Mouse (Mus musculus) liver, embryonic 11.5 days (tissue): ENCODE results near the gene Npy4r. TPM values are rescaled to one million over a fixed set of nuclear protein-coding genes. Genes with fewer than 3 reads are reported as not detected.

Source experiments
- ATAC-seq: fragments of 200-750 bp; cut with Nextera tagmentation; replicated peaks from 2 replicates; pipeline ENCODE4 v1.8.0; 2017; ENCODE audit warnings: moderate number of reproducible peaks, mild to moderate bottlenecking, moderate TSS enrichment, moderate library complexity; ENCODE audit not compliant: low FRiP score
- DNase-seq: peaks from one replicate; pipeline ENCODE4 v3.0.0-alpha.2; 2017; ENCODE audit warnings: low spot score
- H3K27ac ChIP-seq: fragments of 300-500 bp; sonication (generic); 2 replicates; pipeline ENCODE4 v1.5.1; 2014; ENCODE audit warnings: mild to moderate bottlenecking, low read depth, low read length, control low read depth
- H3K27me3 ChIP-seq: fragments of 300-500 bp; sonication (generic); replicated peaks from 2 replicates; pipeline ENCODE4 v1.6.1; 2014; ENCODE audit warnings: low read length, mixed read lengths; ENCODE audit not compliant: control insufficient read depth, insufficient read depth
- H3K36me3 ChIP-seq: fragments of 300-500 bp; sonication (generic); 2 replicates; pipeline ENCODE4 v1.6.1; 2014; ENCODE audit warnings: mild to moderate bottlenecking, low read length, moderate library complexity, mixed read lengths; ENCODE audit not compliant: control insufficient read depth, insufficient read depth
- H3K4me1 ChIP-seq: fragments of 300-500 bp; sonication (generic); replicated peaks from 2 replicates; pipeline ENCODE4 v1.6.1; 2014; ENCODE audit warnings: low read length, mixed read lengths; ENCODE audit not compliant: control insufficient read depth, insufficient read depth
- H3K4me2 ChIP-seq: fragments of 300-500 bp; sonication (generic); 2 replicates; pipeline ENCODE4 v1.6.1; 2014; ENCODE audit warnings: mild to moderate bottlenecking, control low read depth, moderate library complexity
- H3K4me3 ChIP-seq: fragments of 300-500 bp; sonication (generic); 2 replicates; pipeline ENCODE4 v1.5.1; 2014; ENCODE audit warnings: low read depth, low read length, control low read depth
- H3K9ac ChIP-seq: fragments of 300-500 bp; sonication (generic); 2 replicates; pipeline ENCODE4 v1.6.1; 2014; ENCODE audit warnings: low read depth, low read length, control low read depth
- H3K9me3 ChIP-seq: fragments of 300-500 bp; sonication (generic); 2 replicates; pipeline ENCODE4 v1.6.1; 2016; ENCODE audit warnings: low read length, inconsistent platforms, mixed read lengths; ENCODE audit not compliant: control insufficient read depth
- WGBS: fragments of 180-500 bp; shearing (Covaris S2); extraction: QIAGEN DNeasy Blood & Tissue Kit; methylation state at CpG from one replicate; pipeline ENCODE4 v1.1.7; 2014; 5-methylcytosine and 5-hydroxymethylcytosine counted together
- polyA plus RNA-seq: library from polyadenylated mRNA; unstranded; fragments of >200 nt; fragmentation: Nextera tagmentation; extraction: Ambion mirVana; gene quantifications from 2 replicates; pipeline ENCODE4 v1.2.1, GENCODE M21; 2014

Npy4r gene
- polyA plus RNA-seq, 1 experiment from 2014 or later = 0.04 TPM

- Histone ChIP-seq H3K36me3 (no peaks in the 10 kb centered on the region), H3K27ac (no peak overlapping the region), H3K4me3 (no peak overlapping the region), H3K4me2 (no peak overlapping the region), H3K4me1 (no peaks in the 10 kb centered on the region), H3K27me3 (no peaks in the 10 kb centered on the region), H3K9ac (no peak overlapping the region), H3K9me3 (no peaks in the 10 kb centered on the region)
- DNase-seq (no peak), ATAC-seq (no peak)
- 53% methylated on average over 11 of the region's 12 CpGs for WGBS
Observed at GRCm38 (mm10) chr14:34106389-34107062, 45.8 kb downstream of the Npy4r start.

- ATAC-seq = peak; percentile 12; the same call in 1 of the 2 replicates
- Histone ChIP-seq H3K36me3 (no peaks in the 10 kb centered on the region), H3K9ac (no peak overlapping the region), H3K4me1 (no peaks in the 10 kb centered on the region), H3K9me3 (no peaks in the 10 kb centered on the region), H3K27ac (no peak overlapping the region), H3K27me3 (no peaks in the 10 kb centered on the region), H3K4me2 (no peak overlapping the region), H3K4me3 (no peak overlapping the region)
- 26% methylated on average over 8 of the region's 8 CpGs for WGBS
- DNase-seq = peak; percentile 40
Observed at GRCm38 (mm10) chr14:34104892-34105291, 47.4 kb downstream of the Npy4r start.

GRCm38 (mm10) chr14:34103855-34104254, 48.4 kb downstream of the Npy4r start:
- ATAC-seq (no peak), DNase-seq (no peak)
- no peak overlapping the region for H3K9ac ChIP-seq
- 62% methylated on average over 3 of the region's 3 CpGs for WGBS
- H3K4me1 ChIP-seq = no peaks in the 10 kb centered on the region
- no peaks in the 10 kb centered on the region for H3K9me3 ChIP-seq
- H3K4me3 ChIP-seq = no peak overlapping the region
- no peaks in the 10 kb centered on the region for H3K27me3 ChIP-seq
- no peak overlapping the region for H3K27ac ChIP-seq
- no peaks in the 10 kb centered on the region for H3K36me3 ChIP-seq
- no peak overlapping the region for H3K4me2 ChIP-seq

- Histone ChIP-seq H3K27ac (no peak within 1 kb of the TSS), H3K4me2 (no peak within 1 kb of the TSS), H3K4me3 (no peak within 1 kb of the TSS), H3K9ac (no peak within 1 kb of the TSS), H3K36me3 (no peaks in the 10 kb centered on the region), H3K27me3 (no peaks in the 10 kb centered on the region), H3K9me3 (no peaks in the 10 kb centered on the region), H3K4me1 (no peaks in the 10 kb centered on the region)
- ATAC-seq (no peak), DNase-seq (no peak)
- 72% methylated on average over 5 of the region's 5 CpGs for WGBS
Observed at GRCm38 (mm10) chr14:34102601-34103000, 49.7 kb downstream of the Npy4r start, which contains the start of gene A630023A22Rik. Gene A630023A22Rik, minus strand, starts transcription at chr14:34102754.

- Histone ChIP-seq H3K4me2 (no peak overlapping the region), H3K4me1 (no peaks in the 10 kb centered on the region), H3K9ac (no peak overlapping the region), H3K9me3 (no peaks in the 10 kb centered on the region), H3K4me3 (no peak overlapping the region), H3K36me3 (no peaks in the 10 kb centered on the region), H3K27me3 (no peaks in the 10 kb centered on the region), H3K27ac (no peak overlapping the region)
- ATAC-seq (no peak), DNase-seq (no peak)
- WGBS = 62% methylated on average over 5 of the region's 5 CpGs
Observed at GRCm38 (mm10) chr14:34096161-34096560, 56.1 kb downstream of the Npy4r start.

Other genes starting within 250 kb of the Npy4r start
- gene Gdf10, start 228.9 kb downstream of the Npy4r start, polyA plus RNA-seq = 23.9 and 25.9 TPM in 2 replicates
- gene Gdf2, start 211.4 kb downstream of the Npy4r start, polyA plus RNA-seq = 17.4 and 18.4 TPM in 2 replicates
- 0.12 TPM in 2 replicates for gene Rbp3, start 198.5 kb downstream of the Npy4r start, polyA plus RNA-seq
- 0.08 TPM in 1 of 2 replicates, not detected in the other for gene Zfp488, start 173.7 kb downstream of the Npy4r start, polyA plus RNA-seq
- gene Gm30083, start 137.3 kb downstream of the Npy4r start, polyA plus RNA-seq = not detected in 2 replicates
- gene Gm5460, start 135.7 kb downstream of the Npy4r start, polyA plus RNA-seq = not detected in 2 replicates
- gene Antxrl, start 99.8 kb downstream of the Npy4r start, polyA plus RNA-seq = not detected in 2 replicates
- gene Anxa8, start 66.5 kb downstream of the Npy4r start, polyA plus RNA-seq = 0.14 and 0.27 TPM in 2 replicates
- not detected in 2 replicates for gene A630023A22Rik, start 49.7 kb downstream of the Npy4r start, polyA plus RNA-seq
- 0.03 and 0.16 TPM in 2 replicates for gene Gprin2, start 49.2 kb upstream of the Npy4r start, polyA plus RNA-seq
- 0.21 and 0.29 TPM in 2 replicates for gene Syt15, start 67.1 kb upstream of the Npy4r start, polyA plus RNA-seq
- gene Shld2, start 158.0 kb upstream of the Npy4r start, polyA plus RNA-seq = 10.5 and 15.4 TPM in 2 replicates
- 182 and 192 TPM in 2 replicates for gene Glud1, start 158.2 kb upstream of the Npy4r start, polyA plus RNA-seq
- gene Fam25c, start 202.9 kb upstream of the Npy4r start, polyA plus RNA-seq = 0.66 TPM in 1 of 2 replicates, not detected in the other
- 1.6 and 1.8 TPM in 2 replicates for gene Sncg, start 222.3 kb upstream of the Npy4r start, polyA plus RNA-seq
- gene Mmrn2, start 223.0 kb upstream of the Npy4r start, polyA plus RNA-seq = 5.3 and 6.2 TPM in 2 replicates